Mouse (Mus musculus): ENCODE measurements around the gene Sh2d4b.

The Sh2d4b gene

GRCm38 (mm10) chr14:40893196-40893595 is at the start of gene Sh2d4b:
Gene Sh2d4b (minus strand): TSS chr14:40893266.
- DNase-seq: no peak

- peak in 1 of 2 experiments; percentile 27 for DNase-seq
These were observed 49.4 kb upstream of the Sh2d4b start for GRCm38 (mm10) chr14:40942429-40942828.

GRCm38 (mm10) chr14:40938380-40938987 is 45.4 kb upstream of the Sh2d4b start:
- DNase-seq: no peak

- no peak for DNase-seq
These were observed 44.0 kb upstream of the Sh2d4b start for GRCm38 (mm10) chr14:40937052-40937451.

- no peak for DNase-seq
These were observed 42.4 kb upstream of the Sh2d4b start for GRCm38 (mm10) chr14:40935481-40935880.

- no peak for DNase-seq
These were observed 42.0 kb upstream of the Sh2d4b start for GRCm38 (mm10) chr14:40935054-40935453.

- DNase-seq: no peak
These were observed 40.3 kb upstream of the Sh2d4b start for GRCm38 (mm10) chr14:40933328-40933727.

GRCm38 (mm10) chr14:40932225-40932624 is 39.2 kb upstream of the Sh2d4b start:
- no peak for DNase-seq

GRCm38 (mm10) chr14:40931115-40931829 is 38.2 kb upstream of the Sh2d4b start:
- DNase-seq: no peak

GRCm38 (mm10) chr14:40929943-40930342 is 36.9 kb upstream of the Sh2d4b start:
- no peak for DNase-seq

- no peak for DNase-seq
These were observed 35.8 kb upstream of the Sh2d4b start for GRCm38 (mm10) chr14:40928897-40929296.

- DNase-seq: no peak
These were observed 34.0 kb upstream of the Sh2d4b start for GRCm38 (mm10) chr14:40927041-40927440.

- DNase-seq: no peak
These were observed 31.5 kb upstream of the Sh2d4b start for GRCm38 (mm10) chr14:40924378-40925113.

GRCm38 (mm10) chr14:40921241-40921640 is 28.2 kb upstream of the Sh2d4b start:
- no peak for DNase-seq

GRCm38 (mm10) chr14:40919521-40919920 is 26.5 kb upstream of the Sh2d4b start:
- DNase-seq: no peak

GRCm38 (mm10) chr14:40918477-40918876 is 25.4 kb upstream of the Sh2d4b start:
- no peak for DNase-seq

GRCm38 (mm10) chr14:40917632-40918031 is 24.6 kb upstream of the Sh2d4b start:
- DNase-seq: peak; percentile 90 to 96

- DNase-seq: no peak
These were observed 23.6 kb upstream of the Sh2d4b start for GRCm38 (mm10) chr14:40916667-40917066.

GRCm38 (mm10) chr14:40915838-40916237 is 22.8 kb upstream of the Sh2d4b start:
- DNase-seq: no peak

GRCm38 (mm10) chr14:40914701-40915100 is 21.6 kb upstream of the Sh2d4b start:
- no peak for DNase-seq

- no peak for DNase-seq
These were observed 20.6 kb upstream of the Sh2d4b start for GRCm38 (mm10) chr14:40913709-40914108.

- no peak for DNase-seq
These were observed 18.5 kb upstream of the Sh2d4b start for GRCm38 (mm10) chr14:40911529-40911928.

- no peak for DNase-seq
These were observed 15.7 kb upstream of the Sh2d4b start for GRCm38 (mm10) chr14:40908763-40909162.

- no peak for DNase-seq
These were observed 13.7 kb upstream of the Sh2d4b start for GRCm38 (mm10) chr14:40906770-40907169.
